Mouse (Mus musculus): Measurements from ENCODE around the gene Angptl2. TPM values are rescaled to one million over a fixed set of nuclear protein-coding genes. Genes with fewer than 3 reads are reported as not detected.

The Angptl2 gene
- polyA plus RNA-seq, 1 experiment from 2014 or later, result 33.8 TPM

GRCm38 (mm10) chr2:33188925-33189670 is 26.8 kb upstream of the Angptl2 start:
- no peak for DNase-seq (ENCODE audit: low spot score)
- Histone ChIP-seq H3K36me3 (ENCODE audit: insufficient read depth, low read length) (no peaks in the 10 kb centered on the region), H3K4me1 (ENCODE audit: insufficient read depth, low read depth, low read length) (no peaks in the 10 kb centered on the region), H3K4me3 (ENCODE audit: low read depth, low read length) (no peak overlapping the region), H3K9ac (replicated peaks; ENCODE audit: low read depth) (no peak overlapping the region), H3K27me3 (replicated peaks; ENCODE audit: insufficient read depth, low read length) (no peaks in the 10 kb centered on the region), H3K27ac (ENCODE audit: low read length) (no peak overlapping the region), H3K4me2 (replicated peaks; ENCODE audit: low read depth, low read length) (no peak overlapping the region), H3K9me3 (ENCODE audit: low read length) (no peaks in the 10 kb centered on the region)
- no peak for TF ChIP-seq EP300 (IDR thresholded peaks at IDR 0.05)
- TF ChIP-seq CTCF (IDR thresholded peaks at IDR 0.05), result no peak
- 89% methylated on average over 6 of the region's 6 CpGs for WGBS
- ATAC-seq, result peak; percentile 23; the same call in 1 of the 2 replicates

GRCm38 (mm10) chr2:33189976-33190375 is 25.9 kb upstream of the Angptl2 start:
- Histone ChIP-seq H3K9me3 (ENCODE audit: low read length) (no peaks in the 10 kb centered on the region), H3K4me2 (replicated peaks; ENCODE audit: low read depth, low read length) (no peak overlapping the region), H3K27me3 (replicated peaks; ENCODE audit: insufficient read depth, low read length) (no peaks in the 10 kb centered on the region), H3K4me1 (ENCODE audit: insufficient read depth, low read depth, low read length) (no peaks in the 10 kb centered on the region), H3K4me3 (ENCODE audit: low read depth, low read length) (no peak overlapping the region), H3K9ac (replicated peaks; ENCODE audit: low read depth) (no peak overlapping the region), H3K27ac (ENCODE audit: low read length) (no peak overlapping the region), H3K36me3 (ENCODE audit: insufficient read depth, low read length) (no peaks in the 10 kb centered on the region)
- TF ChIP-seq EP300 (IDR thresholded peaks at IDR 0.05) (no peak), CTCF (IDR thresholded peaks at IDR 0.05) (no peak)
- ATAC-seq (no peak), DNase-seq (ENCODE audit: low spot score) (no peak)
- 76% methylated on average over 3 of the region's 3 CpGs for WGBS

- Histone ChIP-seq H3K9me3 (ENCODE audit: low read length) (no peaks in the 10 kb centered on the region), H3K36me3 (ENCODE audit: insufficient read depth, low read length) (no peaks in the 10 kb centered on the region), H3K27me3 (replicated peaks; ENCODE audit: insufficient read depth, low read length) (no peaks in the 10 kb centered on the region), H3K4me2 (replicated peaks; ENCODE audit: low read depth, low read length) (no peak overlapping the region), H3K27ac (ENCODE audit: low read length) (no peak overlapping the region), H3K4me1 (ENCODE audit: insufficient read depth, low read depth, low read length) (peaks cover 5% of the 10 kb centered on the region; the same call in 1 of the 2 replicates), H3K4me3 (ENCODE audit: low read depth, low read length) (no peak overlapping the region), H3K9ac (replicated peaks; ENCODE audit: low read depth) (no peak overlapping the region)
- ATAC-seq, result no peak
- TF ChIP-seq EP300 (IDR thresholded peaks at IDR 0.05), result no peak
- TF ChIP-seq CTCF (IDR thresholded peaks at IDR 0.05), result no peak
- WGBS, result 67% methylated on average over 14 of the region's 14 CpGs
- DNase-seq (ENCODE audit: low spot score), result no peak
Measured at GRCm38 (mm10) chr2:33200368-33201068, 15.4 kb upstream of the Angptl2 start.

GRCm38 (mm10) chr2:33203284-33203683 is 12.6 kb upstream of the Angptl2 start:
- TF ChIP-seq CTCF (IDR thresholded peaks at IDR 0.05) (no peak), EP300 (IDR thresholded peaks at IDR 0.05) (no peak)
- no peak overlapping the region for H3K27ac ChIP-seq (ENCODE audit: low read length)
- ATAC-seq, result peak; percentile 65
- no peak overlapping the region for H3K4me3 ChIP-seq (ENCODE audit: low read depth, low read length)
- DNase-seq (ENCODE audit: low spot score), result peak; percentile 79
- H3K9me3 ChIP-seq (ENCODE audit: low read length), result no peaks in the 10 kb centered on the region
- H3K36me3 ChIP-seq (ENCODE audit: insufficient read depth, low read length), result no peaks in the 10 kb centered on the region
- no peak overlapping the region for H3K4me2 ChIP-seq (replicated peaks; ENCODE audit: low read depth, low read length)
- no peak overlapping the region for H3K9ac ChIP-seq (replicated peaks; ENCODE audit: low read depth)
- peaks cover 5% of the 10 kb centered on the region for H3K4me1 ChIP-seq (ENCODE audit: insufficient read depth, low read depth, low read length)
- WGBS, result 33% methylated on average over 6 of the region's 6 CpGs
- H3K27me3 ChIP-seq (replicated peaks; ENCODE audit: insufficient read depth, low read length), result no peaks in the 10 kb centered on the region

- H3K27ac ChIP-seq (ENCODE audit: low read length), result 0 out of 2 replicates have a peak overlapping the region, but pooled peaks have one; percentile 28
- DNase-seq (ENCODE audit: low spot score) (peak; percentile 85), ATAC-seq (peak; percentile 84)
- H3K4me3 ChIP-seq (ENCODE audit: low read depth, low read length), result no peak overlapping the region
- no peak overlapping the region for H3K9ac ChIP-seq (replicated peaks; ENCODE audit: low read depth)
- H3K36me3 ChIP-seq (ENCODE audit: insufficient read depth, low read length), result no peaks in the 10 kb centered on the region
- WGBS, result 20% methylated on average over 5 of the region's 5 CpGs
- TF ChIP-seq EP300 (IDR thresholded peaks at IDR 0.05), result peak; percentile 31; the same call in 1 of the 2 replicates
- no peak for TF ChIP-seq CTCF (IDR thresholded peaks at IDR 0.05)
- no peaks in the 10 kb centered on the region for H3K9me3 ChIP-seq (ENCODE audit: low read length)
- H3K4me1 ChIP-seq (ENCODE audit: insufficient read depth, low read depth, low read length), result peaks cover 5% of the 10 kb centered on the region
- H3K4me2 ChIP-seq (replicated peaks; ENCODE audit: low read depth, low read length), result no peak overlapping the region
- no peaks in the 10 kb centered on the region for H3K27me3 ChIP-seq (replicated peaks; ENCODE audit: insufficient read depth, low read length)
Measured at GRCm38 (mm10) chr2:33204980-33205379, 10.9 kb upstream of the Angptl2 start.

- WGBS, result 56% methylated on average over 14 of the region's 14 CpGs
- no peaks in the 10 kb centered on the region for H3K27me3 ChIP-seq (replicated peaks; ENCODE audit: insufficient read depth, low read length)
- TF ChIP-seq EP300 (IDR thresholded peaks at IDR 0.05), result no peak
- no peak for TF ChIP-seq CTCF (IDR thresholded peaks at IDR 0.05)
- H3K4me1 ChIP-seq (ENCODE audit: insufficient read depth, low read depth, low read length), result peaks cover 5% of the 10 kb centered on the region
- no peaks in the 10 kb centered on the region for H3K36me3 ChIP-seq (ENCODE audit: insufficient read depth, low read length)
- no peaks in the 10 kb centered on the region for H3K9me3 ChIP-seq (ENCODE audit: low read length)
- no peak overlapping the region for H3K4me2 ChIP-seq (replicated peaks; ENCODE audit: low read depth, low read length)
- H3K27ac ChIP-seq (ENCODE audit: low read length), result no peak overlapping the region
- no peak overlapping the region for H3K4me3 ChIP-seq (ENCODE audit: low read depth, low read length)
- DNase-seq (ENCODE audit: low spot score) (no peak), ATAC-seq (no peak)
- H3K9ac ChIP-seq (replicated peaks; ENCODE audit: low read depth), result no peak overlapping the region
Measured at GRCm38 (mm10) chr2:33205939-33206525, 9.8 kb upstream of the Angptl2 start.

Measured in lung, postnatal 0 days (tissue).